In the genomic region with DNA sequence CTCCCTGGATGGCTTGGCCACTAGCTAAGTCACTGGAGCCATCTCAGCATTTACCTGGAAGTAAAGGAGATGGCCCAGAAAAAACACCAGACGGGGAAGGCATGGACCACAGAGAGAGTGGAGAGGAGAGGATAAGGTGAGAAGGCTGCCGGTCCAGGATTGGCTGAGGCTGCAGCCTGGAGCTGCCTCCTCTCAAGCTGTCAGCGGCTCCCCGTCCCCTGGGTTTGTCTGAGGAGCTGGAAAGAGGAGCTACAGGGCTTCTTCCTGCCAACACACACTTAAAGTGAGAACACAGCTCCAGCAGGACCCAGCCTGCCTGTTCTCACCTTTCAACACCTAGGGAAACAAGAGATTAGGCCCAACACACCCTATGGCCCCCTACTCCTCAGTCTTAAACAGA, we compare ENCODE assay signal across 13 mouse cellular contexts.
DNase-seq lines count a peak whose midpoint lies in the region; ATAC-seq lines count a peak whose summit lies in the region.
"Had no signal": no experiment of that assay in that cellular context is flagged by ENCODE, and none has a peak within 500 bp of the region (broad histone marks: within the 10 kb centered on the region; RNA-seq: fewer than 3 reads in every experiment).

No protein-coding gene starts in this region.

- WGBS in heart, embryonic 12.5 days, result 15% methylated on average over 4 of the region's 4 CpGs
- WGBS in lung, embryonic 15.5 days, result 34% methylated on average over 4 of the region's 4 CpGs
- 57% methylated on average over 4 of the region's 4 CpGs for WGBS in limb, embryonic 10.5 days

- no peaks in the 10 kb centered on the region for H3K36me3 ChIP-seq in heart, embryonic 12.5 days
- no peaks in the 10 kb centered on the region for H3K36me3 ChIP-seq in lung, embryonic 15.5 days
- H3K36me3 ChIP-seq in limb, embryonic 10.5 days, result no peaks in the 10 kb centered on the region
- H3K36me3 ChIP-seq: limb, embryonic 15.5 days had no signal

- H3K4me1 ChIP-seq in heart, embryonic 12.5 days (replicated peaks), result peaks cover 18% of the 10 kb centered on the region
- H3K4me1 ChIP-seq in lung, embryonic 15.5 days, result peaks cover 14% of the 10 kb centered on the region
- H3K4me1 ChIP-seq in limb, embryonic 10.5 days, result peaks cover 32% of the 10 kb centered on the region

- no peak overlapping the region for H3K4me3 ChIP-seq in heart, embryonic 12.5 days
- no peak overlapping the region for H3K4me3 ChIP-seq in lung, embryonic 15.5 days
- H3K4me3 ChIP-seq in limb, embryonic 10.5 days, result no peak overlapping the region
- H3K4me3 ChIP-seq: limb, embryonic 15.5 days had no signal

- peaks cover 80% of the 10 kb centered on the region for H3K27me3 ChIP-seq in heart, embryonic 12.5 days (replicated peaks)
- H3K27me3 ChIP-seq in lung, embryonic 15.5 days, result no peaks in the 10 kb centered on the region
- H3K27me3 ChIP-seq in limb, embryonic 10.5 days (ENCODE audit: low read depth, poor library complexity, severe bottlenecking), result no peaks in the 10 kb centered on the region
- H3K27me3 ChIP-seq: limb, embryonic 15.5 days had no signal

- H3K9ac ChIP-seq in heart, embryonic 12.5 days, result no peak overlapping the region
- no peak overlapping the region for H3K9ac ChIP-seq in lung, embryonic 15.5 days
- H3K9ac ChIP-seq: limb, embryonic 15.5 days had no signal

- H3K9me3 ChIP-seq in heart, embryonic 12.5 days (replicated peaks), result no peaks in the 10 kb centered on the region
- H3K9me3 ChIP-seq in lung, embryonic 15.5 days, result no peaks in the 10 kb centered on the region
- H3K9me3 ChIP-seq in limb, embryonic 10.5 days (replicated peaks), result no peaks in the 10 kb centered on the region
- H3K9me3 ChIP-seq: limb, embryonic 15.5 days had no signal

- peak; percentile 58 to 66 for DNase-seq in cerebellum, postnatal 10 days
- no peak for DNase-seq in cerebellum, adult 9-10 months
- no peak for DNase-seq in heart, adult 11 months
- DNase-seq in lung, postnatal 25 days (ENCODE audit: low spot score), result no peak
- no peak for DNase-seq in limb, embryonic 10.5 days (ENCODE audit: low spot score)
- no peak for DNase-seq in natural killer cell, adult 2 months (ENCODE audit: low spot score in 2 of 2)
- DNase-seq: gastrocnemius, postnatal 14 days; kidney, postnatal 14 days had no signal

- H3K27ac ChIP-seq in heart, embryonic 12.5 days (ENCODE audit: poor library complexity, severe bottlenecking), result no peak overlapping the region
- 0 out of 2 replicates have a peak overlapping the region, but pooled peaks have one; percentile 4 for H3K27ac ChIP-seq in lung, embryonic 15.5 days
- H3K27ac ChIP-seq in limb, embryonic 10.5 days, result peak overlapping the region; percentile 9; the same call in 1 of the 2 replicates
- H3K27ac ChIP-seq: limb, embryonic 15.5 days had no signal

- ATAC-seq in heart, embryonic 12.5 days (ENCODE audit: insufficient number of reproducible peaks, low FRiP score), result peak; percentile 71
- ATAC-seq in lung, embryonic 15.5 days (ENCODE audit: borderline replicate concordance, extremely low read depth, low FRiP score, low TSS enrichment), result no peak
- ATAC-seq: intestine, embryonic 16.5 days; lung, postnatal 0 days had no signal

- no peak overlapping the region for H3K4me2 ChIP-seq in heart, embryonic 12.5 days
- H3K4me2 ChIP-seq in lung, embryonic 15.5 days, result no peak overlapping the region
- H3K4me2 ChIP-seq: limb, embryonic 15.5 days had no signal

Comparison
In these comparisons a context has a peak if more than half of its experiments do, and no peak if none do; other contexts are left out.
1. DNase-seq: peak in cerebellum, postnatal 10 days (2 of 2); none in cerebellum, adult 9-10 months (single experiment), heart, adult 11 months (single experiment), lung, postnatal 25 days (single experiment), limb, embryonic 10.5 days (single experiment) and natural killer cell, adult 2 months (0 of 2).